Mouse (Mus musculus) neural tube, embryonic 12.5 days (tissue): ENCODE data around the gene Tnfsf14. TPM values are rescaled to one million over a fixed set of nuclear protein-coding genes. Genes with fewer than 3 reads are reported as not detected.

ENCODE experiments used
- ATAC-seq: fragments of 200-750 bp; cut with Nextera tagmentation; 2 replicates; pipeline ENCODE4 v1.8.0; 2017; ENCODE audit warnings: low read depth, mild to moderate bottlenecking, moderate TSS enrichment, moderate library complexity; ENCODE audit not compliant: low FRiP score
- H3K27ac ChIP-seq: fragments of 300-500 bp; sonication (generic); 2 replicates; pipeline ENCODE4 v1.5.1; 2016
- H3K27me3 ChIP-seq: fragments of 300-500 bp; sonication (generic); replicated peaks from 2 replicates; pipeline ENCODE4 v1.6.1; 2016; ENCODE audit warnings: mild to moderate bottlenecking
- H3K36me3 ChIP-seq: fragments of 300-500 bp; sonication (generic); 2 replicates; pipeline ENCODE4 v1.6.1; 2016; ENCODE audit warnings: mild to moderate bottlenecking
- H3K4me1 ChIP-seq: fragments of 300-500 bp; sonication (generic); 2 replicates; pipeline ENCODE4 v1.6.1; 2016
- H3K4me2 ChIP-seq: fragments of 300-500 bp; sonication (generic); replicated peaks from 2 replicates; pipeline ENCODE4 v1.6.1; 2016; ENCODE audit warnings: mild to moderate bottlenecking
- H3K4me3 ChIP-seq: fragments of 300-500 bp; sonication (generic); 2 replicates; pipeline ENCODE4 v1.5.1; 2016
- H3K9ac ChIP-seq: fragments of 300-500 bp; sonication (generic); 2 replicates; pipeline ENCODE4 v1.6.1; 2016; ENCODE audit warnings: mild to moderate bottlenecking
- H3K9me3 ChIP-seq: fragments of 300-500 bp; sonication (generic); 2 replicates; pipeline ENCODE4 v1.6.1; 2016; ENCODE audit warnings: mild to moderate bottlenecking
- WGBS: fragments of 180-500 bp; shearing (Covaris S2); methylation state at CpG from one replicate; pipeline ENCODE4 v1.1.7; 2016; 5-methylcytosine and 5-hydroxymethylcytosine counted together
- polyA plus RNA-seq: library from polyadenylated mRNA; unstranded; fragments of >200 nt; fragmentation: Nextera tagmentation; extraction: Ambion mirVana; gene quantifications from 2 replicates; pipeline ENCODE4 v1.2.1, GENCODE M21; 2016

The Tnfsf14 gene
- polyA plus RNA-seq, 1 experiment from 2014 or later = 0.10 TPM

DNA sequence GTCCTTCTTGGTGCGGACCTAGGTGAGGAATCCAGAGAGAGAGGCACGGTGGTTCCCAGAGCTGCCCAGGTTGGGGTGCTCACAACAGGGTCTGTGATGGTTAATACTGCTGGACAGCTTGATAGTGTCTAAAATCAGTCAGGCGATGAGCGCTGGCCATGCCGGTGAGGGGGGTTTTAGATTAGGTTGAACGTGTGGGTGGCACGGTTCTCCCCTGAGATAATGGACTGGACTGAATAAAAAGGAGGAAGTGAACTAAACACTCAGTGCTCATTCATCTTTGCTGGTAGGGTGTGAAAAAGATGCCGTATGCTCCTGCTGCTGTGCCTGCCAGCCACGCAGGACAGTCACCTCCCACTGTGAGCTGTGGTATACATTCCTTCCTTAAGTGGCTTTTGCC, 29.3 kb upstream of the Tnfsf14 start:
- Histone ChIP-seq H3K9me3 (no peaks in the 10 kb centered on the region), H3K36me3 (no peaks in the 10 kb centered on the region), H3K4me3 (no peak overlapping the region), H3K4me1 (no peaks in the 10 kb centered on the region), H3K27me3 (peaks cover 6% of the 10 kb centered on the region), H3K9ac (no peak overlapping the region), H3K4me2 (no peak overlapping the region), H3K27ac (no peak overlapping the region)
- ATAC-seq = no peak
- WGBS = 76% methylated on average over 9 of the region's 9 CpGs

- no peak overlapping the region for H3K27ac ChIP-seq
- H3K27me3 ChIP-seq = peaks cover 6% of the 10 kb centered on the region
- no peak overlapping the region for H3K4me3 ChIP-seq
- H3K9me3 ChIP-seq = no peaks in the 10 kb centered on the region
- H3K4me1 ChIP-seq = no peaks in the 10 kb centered on the region
- WGBS = 83% methylated on average over 4 of the region's 4 CpGs
- no peak for ATAC-seq
- H3K9ac ChIP-seq = no peak overlapping the region
- no peak overlapping the region for H3K4me2 ChIP-seq
- no peaks in the 10 kb centered on the region for H3K36me3 ChIP-seq
Observed at GRCm38 (mm10) chr17:57221911-57222310, 27.9 kb upstream of the Tnfsf14 start.

GRCm38 (mm10) chr17:57219884-57220207, 25.9 kb upstream of the Tnfsf14 start:
- ATAC-seq = no peak
- Histone ChIP-seq H3K4me3 (no peak overlapping the region), H3K9ac (no peak overlapping the region), H3K27ac (no peak overlapping the region), H3K36me3 (no peaks in the 10 kb centered on the region), H3K27me3 (peaks cover 6% of the 10 kb centered on the region), H3K9me3 (no peaks in the 10 kb centered on the region), H3K4me2 (no peak overlapping the region), H3K4me1 (no peaks in the 10 kb centered on the region)
- WGBS = 20% methylated on average over 3 of the region's 3 CpGs

GRCm38 (mm10) chr17:57219167-57219883, 25.3 kb upstream of the Tnfsf14 start:
- no peak overlapping the region for H3K27ac ChIP-seq
- peak; percentile 36; the same call in 1 of the 2 replicates for ATAC-seq
- WGBS = 20% methylated on average over 11 of the region's 11 CpGs
- H3K27me3 ChIP-seq = peaks cover 2% of the 10 kb centered on the region
- no peak overlapping the region for H3K4me3 ChIP-seq
- no peak overlapping the region for H3K9ac ChIP-seq
- H3K36me3 ChIP-seq = no peaks in the 10 kb centered on the region
- no peaks in the 10 kb centered on the region for H3K9me3 ChIP-seq
- no peak overlapping the region for H3K4me2 ChIP-seq
- no peaks in the 10 kb centered on the region for H3K4me1 ChIP-seq

DNA sequence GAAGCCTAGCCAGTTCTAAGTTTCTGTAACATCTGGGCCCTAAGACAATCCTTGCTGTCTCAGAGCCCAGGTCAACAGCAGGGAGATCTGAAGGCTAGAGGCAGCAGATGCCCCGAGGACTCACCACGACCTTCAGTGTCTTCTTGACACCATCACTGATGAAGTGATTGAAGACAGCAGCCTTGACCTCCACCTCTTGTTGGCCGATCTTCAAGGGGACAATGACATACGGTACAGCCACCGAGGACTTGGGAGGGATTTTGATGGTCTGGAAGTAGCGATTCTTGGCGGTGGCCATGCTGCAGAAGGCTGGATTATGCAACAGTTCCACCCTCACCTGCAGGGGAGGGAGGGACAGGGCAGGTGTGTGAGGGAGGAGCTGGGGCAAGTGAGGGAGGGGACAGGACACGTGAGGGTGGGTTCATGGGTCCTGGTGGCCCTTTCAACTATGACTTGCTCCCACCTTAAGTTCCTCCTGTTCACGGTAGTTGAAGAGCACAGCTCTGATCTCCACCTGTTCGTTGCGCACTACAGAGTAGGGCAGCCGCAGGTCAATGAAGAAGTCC, 24.4 kb upstream of the Tnfsf14 start:
- WGBS = 85% methylated on average over 12 of the region's 12 CpGs

GRCm38 (mm10) chr17:57214676-57215387, 20.9 kb upstream of the Tnfsf14 start:
- Histone ChIP-seq H3K27ac (no peak overlapping the region), H3K9ac (no peak overlapping the region), H3K4me2 (0 out of 2 replicates have a peak overlapping the region, but pooled peaks have one; percentile 22), H3K36me3 (no peaks in the 10 kb centered on the region), H3K4me3 (no peak overlapping the region), H3K9me3 (no peaks in the 10 kb centered on the region), H3K27me3 (no peaks in the 10 kb centered on the region), H3K4me1 (no peaks in the 10 kb centered on the region)
- peak; percentile 71; the same call in 1 of the 2 replicates for ATAC-seq
- WGBS = 49% methylated on average over 13 of the region's 13 CpGs

More for the DNA sequence above, 24.4 kb upstream of the Tnfsf14 start:
- Histone ChIP-seq H3K4me1 (no peaks in the 10 kb centered on the region), H3K36me3 (no peaks in the 10 kb centered on the region), H3K27ac (no peak overlapping the region), H3K27me3 (no peaks in the 10 kb centered on the region; the same call in 1 of the 2 replicates), H3K9ac (no peak overlapping the region), H3K4me2 (no peak overlapping the region), H3K4me3 (no peak overlapping the region), H3K9me3 (no peaks in the 10 kb centered on the region)
- ATAC-seq = no peak

- 65% methylated on average over 9 of the region's 9 CpGs for WGBS
- no peaks in the 10 kb centered on the region for H3K36me3 ChIP-seq
- H3K27ac ChIP-seq = no peak overlapping the region
- H3K27me3 ChIP-seq = no peaks in the 10 kb centered on the region
- no peaks in the 10 kb centered on the region for H3K4me1 ChIP-seq
- no peak overlapping the region for H3K4me2 ChIP-seq
- no peak overlapping the region for H3K4me3 ChIP-seq
- ATAC-seq = no peak
- no peak overlapping the region for H3K9ac ChIP-seq
- H3K9me3 ChIP-seq = no peaks in the 10 kb centered on the region
Observed at GRCm38 (mm10) chr17:57211501-57211900, 17.5 kb upstream of the Tnfsf14 start.

GRCm38 (mm10) chr17:57209330-57209729, 15.4 kb upstream of the Tnfsf14 start:
- no peaks in the 10 kb centered on the region for H3K27me3 ChIP-seq
- no peaks in the 10 kb centered on the region for H3K36me3 ChIP-seq
- ATAC-seq = no peak
- WGBS = 79% methylated on average over 4 of the region's 4 CpGs
- H3K9ac ChIP-seq = no peak overlapping the region
- no peak overlapping the region for H3K4me2 ChIP-seq
- H3K9me3 ChIP-seq = no peaks in the 10 kb centered on the region
- no peak overlapping the region for H3K4me3 ChIP-seq
- no peaks in the 10 kb centered on the region for H3K4me1 ChIP-seq
- no peak overlapping the region for H3K27ac ChIP-seq

DNA sequence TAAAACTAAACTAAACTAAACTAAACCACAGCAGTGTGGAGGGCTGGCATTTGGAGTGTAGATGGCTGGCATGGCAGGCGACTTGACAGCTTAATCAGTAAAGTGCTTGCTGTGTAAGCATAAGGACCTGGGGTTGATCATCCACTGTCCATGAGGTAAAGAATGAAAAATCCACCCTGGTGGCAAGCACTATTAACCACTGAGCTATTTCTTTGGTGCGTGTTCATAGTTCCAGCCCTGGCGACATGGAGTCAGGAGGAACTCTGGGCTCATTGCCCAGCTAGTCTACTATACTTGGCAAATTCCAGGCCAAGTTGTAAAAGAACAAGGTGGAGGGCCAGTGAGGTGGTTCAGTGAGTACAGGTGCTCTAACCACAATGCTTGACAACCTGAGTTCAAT, 14.0 kb upstream of the Tnfsf14 start:
- Histone ChIP-seq H3K4me3 (no peak overlapping the region), H3K36me3 (no peaks in the 10 kb centered on the region), H3K27ac (no peak overlapping the region), H3K4me2 (no peak overlapping the region), H3K9me3 (no peaks in the 10 kb centered on the region), H3K9ac (no peak overlapping the region), H3K4me1 (no peaks in the 10 kb centered on the region), H3K27me3 (no peaks in the 10 kb centered on the region)
- 91% methylated on average over 3 of the region's 3 CpGs for WGBS
- no peak for ATAC-seq

GRCm38 (mm10) chr17:57201841-57202724, 8.1 kb upstream of the Tnfsf14 start:
- H3K4me2 ChIP-seq = no peak overlapping the region
- H3K27ac ChIP-seq = no peak overlapping the region
- H3K36me3 ChIP-seq = no peaks in the 10 kb centered on the region
- no peak overlapping the region for H3K4me3 ChIP-seq
- H3K9me3 ChIP-seq = no peaks in the 10 kb centered on the region
- 85% methylated on average over 10 of the region's 10 CpGs for WGBS
- no peaks in the 10 kb centered on the region for H3K27me3 ChIP-seq
- no peak overlapping the region for H3K9ac ChIP-seq
- no peak for ATAC-seq
- H3K4me1 ChIP-seq = no peaks in the 10 kb centered on the region

DNA sequence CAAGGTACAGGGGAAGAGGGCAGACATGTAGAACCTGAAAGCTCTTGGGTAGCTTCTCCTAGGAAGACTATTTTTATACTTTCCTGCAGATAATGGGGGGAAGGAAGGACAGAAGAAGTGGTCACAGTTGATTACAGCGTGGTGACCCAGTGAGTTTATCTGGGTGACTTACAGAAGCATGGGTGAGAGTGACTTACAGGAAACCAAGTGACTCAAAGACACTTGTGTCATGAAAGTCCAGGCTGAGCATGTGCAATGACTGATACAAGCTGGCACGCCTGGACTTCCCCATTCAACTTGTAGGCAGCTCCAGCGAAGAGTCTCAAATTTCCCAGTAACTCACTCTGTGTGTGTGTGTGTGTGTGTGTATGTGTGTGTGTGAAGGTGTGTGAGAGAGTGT, 4.3 kb upstream of the Tnfsf14 start:
- Histone ChIP-seq H3K4me1 (no peaks in the 10 kb centered on the region), H3K4me3 (no peak overlapping the region), H3K36me3 (no peaks in the 10 kb centered on the region), H3K4me2 (no peak overlapping the region), H3K9ac (no peak overlapping the region), H3K27ac (no peak overlapping the region), H3K9me3 (no peaks in the 10 kb centered on the region), H3K27me3 (no peaks in the 10 kb centered on the region)
- ATAC-seq = no peak
- 81% methylated on average over 3 of the region's 3 CpGs for WGBS
